Mouse (Mus musculus) limb, embryonic 11.5 days (tissue): ENCODE data around the gene Yaf2. TPM values are rescaled to one million over a fixed set of nuclear protein-coding genes. Genes with fewer than 3 reads are reported as not detected.
"Not testable (repeated sequence)": the region's sequence is repeated elsewhere in the genome, so short reads cannot be mapped to it uniquely, and the experiment has no call there.

ENCODE experiments used
- ATAC-seq: fragments of 200-750 bp; cut with Nextera tagmentation; 2 replicates; pipeline ENCODE4 v1.8.0; 2017; ENCODE audit warnings: low read depth; ENCODE audit not compliant: insufficient number of reproducible peaks, low FRiP score, low TSS enrichment
- DNase-seq: peaks from one replicate; pipeline ENCODE4 v3.0.0-alpha.2; 2015; ENCODE audit warnings: low spot score
- H3K27ac ChIP-seq: fragments of 300-500 bp; sonication (generic); replicated peaks from 2 replicates; pipeline ENCODE4 v1.5.1; 2014; ENCODE audit warnings: low read depth, mild to moderate bottlenecking, low read length
- H3K27me3 ChIP-seq: fragments of 300-500 bp; sonication (generic); 2 replicates; pipeline ENCODE4 v1.6.1; 2014; ENCODE audit warnings: mild to moderate bottlenecking, low read length, mixed read lengths; ENCODE audit not compliant: control insufficient read depth, insufficient read depth
- H3K36me3 ChIP-seq: fragments of 300-500 bp; sonication (generic); 2 replicates; pipeline ENCODE4 v1.6.1; 2014; ENCODE audit warnings: mild to moderate bottlenecking, low read length, moderate library complexity, mixed read lengths; ENCODE audit not compliant: control insufficient read depth, insufficient read depth
- H3K4me1 ChIP-seq: fragments of 300-500 bp; sonication (generic); 2 replicates; pipeline ENCODE4 v1.6.1; 2014; ENCODE audit warnings: low read length, mixed read lengths; ENCODE audit not compliant: control insufficient read depth, insufficient read depth
- H3K4me2 ChIP-seq: fragments of 300-500 bp; sonication (generic); 2 replicates; pipeline ENCODE4 v1.6.1; 2014; ENCODE audit warnings: low read depth, mild to moderate bottlenecking, moderate library complexity; ENCODE audit not compliant: severe bottlenecking
- H3K4me3 ChIP-seq: fragments of 300-500 bp; sonication (generic); 2 replicates; pipeline ENCODE4 v1.5.1; 2014; ENCODE audit warnings: low read depth, low read length
- H3K9ac ChIP-seq: fragments of 300-500 bp; sonication (generic); 2 replicates; pipeline ENCODE4 v1.6.1; 2014; ENCODE audit warnings: mild to moderate bottlenecking, low read length
- H3K9me3 ChIP-seq: fragments of 300-500 bp; sonication (generic); 2 replicates; pipeline ENCODE4 v1.6.1; 2016; ENCODE audit warnings: low read length; ENCODE audit not compliant: control insufficient read depth
- WGBS: fragments of 180-500 bp; shearing (Covaris S2); extraction: QIAGEN DNeasy Blood & Tissue Kit; methylation state at CpG from one replicate; pipeline ENCODE4 v1.1.7; 2014; 5-methylcytosine and 5-hydroxymethylcytosine counted together
- polyA plus RNA-seq: library from polyadenylated mRNA; unstranded; fragments of >200 nt; fragmentation: Nextera tagmentation; extraction: Ambion mirVana; gene quantifications from 2 replicates; pipeline ENCODE4 v1.2.1, GENCODE M21; 2014

Gene Yaf2
- polyA plus RNA-seq, 1 experiment from 2014 or later = 109 TPM

DNA sequence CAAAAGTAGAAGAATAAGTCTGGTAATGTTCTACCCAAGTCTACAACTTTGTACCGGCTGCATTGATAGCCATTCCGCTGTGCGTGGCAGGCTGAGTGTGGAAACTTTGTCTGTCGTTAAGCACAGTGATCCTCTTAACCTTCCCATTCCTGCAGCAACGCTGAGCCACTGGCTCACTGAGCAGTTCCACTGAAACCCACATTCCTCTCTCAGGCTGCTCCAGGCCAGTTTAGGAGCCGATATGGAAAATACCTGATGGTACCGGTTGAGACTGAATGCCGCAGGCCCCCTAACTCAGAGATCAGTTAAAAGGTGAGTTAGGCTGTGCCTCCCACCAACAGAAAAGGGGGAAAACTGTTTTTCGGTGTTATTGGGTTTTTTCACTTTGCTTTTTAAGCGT, 81.4 kb downstream of the Yaf2 start:
- Histone ChIP-seq H3K4me3 (no peak overlapping the region), H3K9me3 (no peaks in the 10 kb centered on the region), H3K36me3 (peaks cover 5% of the 10 kb centered on the region; the same call in 1 of the 2 replicates), H3K27ac (no peak overlapping the region; the same call in 1 of the 2 replicates), H3K4me2 (no peak overlapping the region), H3K27me3 (no peaks in the 10 kb centered on the region), H3K9ac (no peak overlapping the region), H3K4me1 (no peaks in the 10 kb centered on the region; the same call in 1 of the 2 replicates)
- 35% methylated on average over 10 of the region's 10 CpGs for WGBS
- DNase-seq (peak; percentile 47), ATAC-seq (no peak)

DNA sequence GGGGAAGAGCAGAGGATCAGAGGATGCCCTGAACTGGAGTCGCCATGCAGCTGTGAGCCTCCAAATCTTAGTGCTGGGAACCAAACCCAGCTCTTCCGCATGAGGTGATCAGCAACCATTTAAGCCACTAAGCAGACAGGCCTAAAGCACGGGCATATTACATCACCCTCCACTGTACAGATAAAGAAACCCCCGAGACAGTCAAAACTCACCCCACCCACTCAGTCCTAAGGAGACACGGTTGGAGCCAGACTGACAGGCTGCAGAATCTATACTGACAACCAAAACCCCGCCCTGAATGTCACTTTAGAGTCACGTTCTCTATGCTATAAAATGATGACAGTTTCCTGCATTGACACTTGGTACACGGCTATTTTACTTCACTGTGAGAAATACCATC, 83.6 kb downstream of the Yaf2 start:
- Histone ChIP-seq H3K4me1 (no peaks in the 10 kb centered on the region; the same call in 1 of the 2 replicates), H3K36me3 (peaks cover 5% of the 10 kb centered on the region; the same call in 1 of the 2 replicates), H3K4me2 (no peak overlapping the region), H3K4me3 (no peak overlapping the region), H3K27me3 (no peaks in the 10 kb centered on the region), H3K9me3 (no peaks in the 10 kb centered on the region), H3K27ac (no peak overlapping the region), H3K9ac (no peak overlapping the region)
- 93% methylated on average over 8 of the region's 8 CpGs for WGBS
- DNase-seq (no peak), ATAC-seq (no peak)

DNA sequence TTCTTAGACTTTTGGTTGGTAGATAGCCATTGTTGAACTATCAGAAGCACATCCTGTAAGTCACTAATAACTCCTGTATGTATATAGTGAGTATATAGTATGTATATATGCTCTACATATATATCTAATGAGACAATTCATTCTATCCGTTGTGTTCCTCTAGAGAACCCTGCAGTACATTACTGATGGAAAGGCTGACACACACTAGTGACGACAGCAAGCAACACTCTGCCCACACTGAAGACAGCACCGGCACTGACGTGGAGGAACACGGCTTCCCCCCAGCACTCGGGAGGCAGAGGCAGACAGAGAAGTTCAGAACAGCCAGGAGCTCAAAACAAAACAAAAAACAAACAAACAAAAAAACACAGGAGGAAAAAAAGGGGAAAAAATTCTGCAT, 84.3 kb downstream of the Yaf2 start:
- Histone ChIP-seq H3K27ac (no peak overlapping the region), H3K36me3 (0 out of 2 replicates have a peak, but pooled peaks cover 4% of the 10 kb centered on the region), H3K9me3 (no peaks in the 10 kb centered on the region), H3K4me3 (no peak overlapping the region), H3K4me2 (no peak overlapping the region), H3K4me1 (no peaks in the 10 kb centered on the region; the same call in 1 of the 2 replicates), H3K27me3 (no peaks in the 10 kb centered on the region), H3K9ac (no peak overlapping the region)
- WGBS = 87% methylated on average over 6 of the region's 6 CpGs
- DNase-seq = no peak
- ATAC-seq = no peak

DNA sequence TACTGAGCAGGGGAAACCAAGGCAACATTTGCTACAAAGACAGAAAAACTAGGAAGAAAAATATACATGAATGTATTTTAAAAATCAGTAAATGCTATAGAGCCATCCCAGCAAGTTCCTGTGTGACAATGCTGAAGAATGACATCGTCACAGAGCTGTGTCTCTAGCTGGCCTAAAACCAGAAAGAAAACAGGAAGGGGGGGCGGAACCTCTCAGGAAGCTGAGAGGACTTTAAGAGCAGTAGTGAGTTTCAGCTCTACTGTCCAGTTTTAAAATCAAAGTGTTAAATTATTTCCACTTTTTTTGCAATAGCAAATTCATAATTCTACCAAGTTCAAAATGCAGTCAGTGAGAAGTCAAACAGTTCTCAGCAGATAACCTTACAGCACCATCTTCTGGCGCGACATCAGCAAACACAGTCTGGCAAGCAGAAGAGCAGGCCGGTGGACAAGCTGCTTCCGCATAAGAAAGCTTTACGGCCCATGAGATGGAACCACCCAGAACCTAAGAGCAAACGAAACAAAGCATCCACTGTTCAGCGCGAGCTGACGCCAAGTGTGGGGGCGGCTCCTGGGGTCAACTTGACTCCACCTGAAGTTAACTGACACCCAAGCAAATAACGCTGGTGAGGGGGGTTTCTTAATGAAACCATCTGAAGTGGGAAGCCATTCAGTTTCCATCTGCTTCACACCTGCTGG, 85.0 kb downstream of the Yaf2 start:
- peak; percentile 38 for DNase-seq
- Histone ChIP-seq H3K36me3 (0 out of 2 replicates have a peak, but pooled peaks cover 4% of the 10 kb centered on the region), H3K4me1 (no peaks in the 10 kb centered on the region; the same call in 1 of the 2 replicates), H3K27me3 (no peaks in the 10 kb centered on the region), H3K9me3 (no peaks in the 10 kb centered on the region), H3K9ac (no peak overlapping the region), H3K4me2 (no peak overlapping the region), H3K4me3 (no peak overlapping the region), H3K27ac (no peak overlapping the region)
- ATAC-seq = no peak
- 70% methylated on average over 13 of the region's 13 CpGs for WGBS

DNA sequence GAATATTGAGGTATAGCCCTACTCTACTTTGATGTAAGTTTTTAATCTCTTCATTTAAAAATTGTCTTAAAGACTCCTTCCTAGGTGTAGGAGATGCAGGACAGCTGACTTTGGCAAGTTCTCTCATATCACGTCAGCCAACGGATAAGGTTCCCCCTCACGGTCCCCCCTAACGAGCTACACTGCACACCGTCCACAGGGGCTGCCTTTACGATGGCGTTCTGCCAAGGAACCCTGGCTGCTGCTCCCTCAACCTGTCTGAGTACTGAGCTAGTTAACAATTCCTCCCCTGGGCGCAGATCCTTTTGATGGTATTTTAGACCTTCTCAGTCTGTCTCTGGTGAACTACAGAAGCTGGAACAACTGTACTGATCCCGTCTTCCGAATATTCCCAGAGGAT, 93.5 kb downstream of the Yaf2 start:
- Histone ChIP-seq H3K36me3 (peaks cover 8% of the 10 kb centered on the region; the same call in 1 of the 2 replicates), H3K9me3 (no peaks in the 10 kb centered on the region), H3K4me2 (no peak overlapping the region), H3K4me1 (no peaks in the 10 kb centered on the region), H3K4me3 (no peak overlapping the region), H3K27me3 (no peaks in the 10 kb centered on the region), H3K9ac (no peak overlapping the region), H3K27ac (no peak overlapping the region)
- ATAC-seq (no peak), DNase-seq (no peak)
- WGBS = 65% methylated on average over 10 of the region's 10 CpGs

DNA sequence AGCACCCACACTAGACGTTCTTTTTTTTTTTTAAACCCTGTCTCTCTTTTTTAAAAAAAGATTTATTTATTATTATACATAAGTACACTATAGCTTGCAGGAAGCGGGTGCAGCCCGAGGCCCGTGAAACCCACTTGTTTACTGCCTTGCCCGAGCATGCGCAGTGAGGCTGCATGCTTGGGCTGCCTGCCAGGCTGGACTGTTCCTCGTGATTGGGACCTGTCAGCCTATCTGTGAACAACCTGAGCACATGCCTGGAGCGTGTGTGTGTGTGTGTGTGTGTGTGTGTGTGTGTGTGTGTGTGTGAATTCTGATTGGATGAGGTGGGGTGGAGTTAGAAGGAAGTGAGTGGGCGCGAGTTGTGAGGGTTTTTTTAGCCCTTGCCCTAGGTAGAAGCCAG, 100.3 kb downstream of the Yaf2 start:
- DNase-seq, H3K4me3 ChIP-seq, H3K36me3 ChIP-seq, H3K9me3 ChIP-seq, H3K27ac ChIP-seq, H3K27me3 ChIP-seq, ATAC-seq, H3K4me2 ChIP-seq, H3K9ac ChIP-seq, H3K4me1 ChIP-seq: not testable (repeated sequence)
- 95% methylated on average over 10 of the region's 10 CpGs for WGBS

Other genes starting within 250 kb of the Yaf2 start
- gene Gxylt1, start 61.8 kb downstream of the Yaf2 start, polyA plus RNA-seq = 22.6 and 26.3 TPM in 2 replicates
- 158 and 166 TPM in 2 replicates for gene Zcrb1, start 61.4 kb upstream of the Yaf2 start, polyA plus RNA-seq
- 63.2 and 66.6 TPM in 2 replicates for gene Pphln1, start 61.4 kb upstream of the Yaf2 start, polyA plus RNA-seq